Mouse (Mus musculus): Measurements from ENCODE around the gene Tspan5.

Tspan5 gene

DNA sequence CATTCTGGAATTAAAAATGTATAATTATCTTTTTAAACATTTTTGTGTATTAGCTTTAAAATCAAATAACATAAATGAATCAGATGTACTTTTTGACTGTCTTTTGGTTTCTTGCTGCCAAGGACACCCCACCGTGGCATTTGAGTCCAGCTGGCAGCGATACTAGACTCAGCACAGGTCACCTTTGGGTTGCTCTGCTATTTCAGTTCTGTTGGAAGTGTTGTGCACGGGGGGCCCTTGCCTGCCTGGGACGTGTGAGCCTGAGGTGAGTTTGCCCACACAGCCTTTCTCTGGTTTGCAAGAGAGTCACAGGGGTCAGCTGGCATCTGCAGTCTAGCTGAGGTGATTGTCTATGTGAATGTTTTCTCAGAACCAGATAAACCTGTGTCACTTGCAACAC lies 65.8 kb downstream of the Tspan5 start:
- no peak for DNase-seq (ENCODE audit: low read depth, low spot score)

DNA sequence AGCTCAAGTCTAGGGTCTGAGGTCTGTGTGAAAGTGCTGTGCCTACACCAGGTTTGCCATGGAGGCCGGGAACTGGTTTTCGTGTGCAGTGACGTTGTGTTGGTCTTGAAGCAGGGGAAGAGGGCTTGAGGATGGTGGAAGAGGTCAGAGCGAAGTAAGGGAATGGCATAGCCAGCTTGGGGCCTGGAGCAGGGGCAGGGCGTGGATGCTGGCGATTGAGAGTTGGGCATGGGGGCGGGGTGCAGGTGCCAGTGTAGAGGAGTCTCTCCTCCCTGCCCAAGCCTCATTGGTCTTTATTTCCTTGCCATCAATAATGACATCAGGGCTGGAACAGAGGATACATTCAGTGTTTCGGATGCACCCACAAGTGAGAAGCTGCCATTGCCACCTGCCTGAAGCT lies 67.5 kb downstream of the Tspan5 start:
- no peak for DNase-seq (ENCODE audit: low read depth, low spot score)

DNA sequence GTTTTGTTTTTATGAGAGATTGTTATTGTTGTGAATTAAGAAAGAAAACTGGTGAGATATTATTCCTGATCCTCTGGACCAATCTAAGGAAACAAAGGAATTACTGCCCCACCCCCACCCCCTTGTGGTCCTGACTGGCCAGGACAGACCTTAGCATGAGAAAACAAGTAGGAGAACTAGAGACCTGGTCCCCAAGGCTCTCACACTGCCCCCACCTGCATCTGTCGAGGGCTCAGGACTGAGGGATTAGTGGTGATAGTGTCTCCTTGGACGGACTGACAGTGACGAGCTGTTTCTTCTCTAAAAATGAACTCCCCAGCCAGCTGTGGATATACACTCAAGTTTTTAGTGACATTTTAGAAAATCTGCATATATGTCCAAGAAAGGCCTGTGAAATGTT lies 70.6 kb downstream of the Tspan5 start:
- DNase-seq (ENCODE audit: low read depth, low spot score), result no peak

DNA sequence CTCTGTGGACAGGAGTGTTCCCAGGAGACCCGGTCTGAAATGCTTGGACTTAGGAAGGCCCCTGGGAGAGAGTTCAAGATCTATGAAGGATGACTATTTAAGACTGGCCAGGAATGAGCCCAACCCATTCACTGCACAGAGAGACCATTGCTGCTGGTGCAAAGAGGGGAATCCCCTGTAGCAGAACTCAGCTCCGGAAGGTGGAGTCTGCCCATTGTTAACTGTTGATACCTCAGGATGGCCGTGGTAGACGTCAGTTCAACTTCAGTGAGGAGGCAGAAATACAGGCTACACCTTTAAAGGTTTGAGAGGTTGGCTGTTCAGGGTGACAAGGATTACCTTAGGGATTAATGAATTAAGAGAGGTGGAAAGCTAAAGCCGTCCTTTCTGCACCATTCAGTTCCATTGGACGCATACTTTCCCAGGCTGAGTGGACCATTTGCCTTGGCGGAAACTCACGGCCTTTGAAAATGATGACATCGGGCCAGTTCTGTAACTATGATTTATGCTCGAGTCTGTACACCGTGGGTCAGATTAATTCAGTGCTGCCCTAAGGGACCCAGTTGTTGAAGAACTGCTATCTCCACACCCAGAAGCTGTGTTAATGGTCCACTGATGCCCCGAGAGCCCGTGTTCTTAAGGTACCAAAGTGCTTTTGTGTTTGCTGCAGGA lies 71.3 kb downstream of the Tspan5 start:
- peak; percentile 46 for DNase-seq (ENCODE audit: low read depth, low spot score)

DNA sequence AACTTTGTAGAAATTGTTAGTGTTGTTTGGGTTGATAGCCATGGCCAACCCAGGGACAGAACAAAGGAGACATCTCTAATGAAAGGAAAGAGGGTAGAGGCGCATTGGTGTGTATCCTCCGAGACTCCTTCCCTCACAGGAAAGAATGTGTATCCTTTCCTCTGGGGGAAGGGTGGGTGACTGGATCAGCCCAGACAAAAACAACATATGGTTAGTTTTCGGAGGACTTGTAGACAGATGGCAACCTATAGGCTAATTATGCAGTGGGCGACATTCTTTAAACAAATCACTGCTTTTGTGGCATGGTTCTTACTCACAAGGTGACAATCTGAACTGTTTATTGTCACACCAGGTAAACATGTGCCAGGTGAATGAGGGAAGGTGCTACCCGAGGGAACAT lies 72.5 kb downstream of the Tspan5 start:
- peak; percentile 56 for DNase-seq (ENCODE audit: low read depth, low spot score)

DNA sequence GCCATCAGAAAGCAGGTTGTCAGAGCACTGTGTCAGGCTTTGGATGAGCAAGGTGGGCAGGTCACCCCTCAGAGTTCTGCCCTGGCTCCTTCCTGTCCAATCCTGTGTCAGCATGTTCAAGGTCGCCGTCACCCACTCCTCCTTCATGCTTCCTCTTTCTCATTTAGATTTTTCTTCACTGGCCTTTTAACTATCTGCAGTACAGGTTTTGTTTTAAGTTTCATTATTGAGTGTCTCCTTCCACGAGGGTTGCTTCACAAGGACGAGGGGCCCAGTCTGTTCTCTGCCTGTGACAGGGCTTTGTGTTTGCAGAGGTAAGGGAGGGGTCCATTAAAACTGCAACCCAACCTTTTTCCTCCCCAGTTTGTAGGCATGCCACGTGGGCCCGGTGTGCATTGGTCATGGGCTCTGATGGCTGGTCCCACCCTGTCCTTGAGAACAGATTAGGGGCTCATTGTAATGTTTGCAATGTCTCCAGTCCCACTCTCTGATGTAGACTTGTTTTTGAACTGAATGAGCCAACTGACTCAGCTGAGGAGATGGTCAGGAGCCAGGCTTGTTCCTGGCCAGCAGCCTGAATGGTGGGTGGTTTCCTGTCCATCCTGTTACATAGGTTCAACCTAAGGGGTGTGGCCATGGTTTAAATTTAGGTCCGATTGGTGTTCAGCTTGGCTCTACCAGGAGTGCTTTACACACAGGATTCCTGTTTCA lies 73.3 kb downstream of the Tspan5 start:
- peak; percentile 64 for DNase-seq (ENCODE audit: low read depth, low spot score)

DNA sequence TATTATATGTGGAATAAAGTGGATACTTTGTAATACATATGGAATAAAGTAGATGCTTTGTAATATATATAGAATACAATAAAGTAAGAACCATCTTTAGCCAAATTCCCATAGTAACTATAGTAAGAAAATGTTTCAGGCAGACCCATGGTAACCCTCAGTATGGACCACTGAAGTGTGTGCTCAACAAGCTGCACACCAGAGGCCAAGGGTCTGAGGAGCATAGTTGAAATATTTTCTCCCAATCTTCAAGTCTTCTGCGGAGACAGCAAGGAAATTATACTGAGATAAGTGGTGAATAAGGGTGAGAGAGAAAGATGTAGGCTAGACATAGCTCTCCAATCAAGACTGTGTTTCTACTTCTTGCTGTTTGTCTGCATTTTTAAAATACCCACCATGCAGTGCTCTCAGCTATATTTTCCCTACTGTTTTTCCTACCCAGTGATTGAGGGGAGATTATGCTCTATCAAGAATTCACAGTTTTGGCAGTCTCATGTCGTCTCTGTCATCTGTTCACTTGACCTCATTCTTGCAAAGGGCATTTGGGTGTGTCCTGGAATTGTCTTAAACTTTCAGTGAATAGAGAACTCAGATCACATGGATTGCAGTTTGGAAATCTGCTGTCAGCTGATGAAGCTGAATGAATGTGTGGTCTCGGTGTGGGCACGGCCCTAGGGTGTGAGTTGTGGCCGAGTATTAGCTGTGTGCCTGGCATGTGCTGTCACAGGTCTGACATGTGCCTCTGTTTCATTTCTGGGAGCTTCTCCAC lies 75.1 kb downstream of the Tspan5 start:
- peak; percentile 29 for DNase-seq (ENCODE audit: low read depth, low spot score)

DNA sequence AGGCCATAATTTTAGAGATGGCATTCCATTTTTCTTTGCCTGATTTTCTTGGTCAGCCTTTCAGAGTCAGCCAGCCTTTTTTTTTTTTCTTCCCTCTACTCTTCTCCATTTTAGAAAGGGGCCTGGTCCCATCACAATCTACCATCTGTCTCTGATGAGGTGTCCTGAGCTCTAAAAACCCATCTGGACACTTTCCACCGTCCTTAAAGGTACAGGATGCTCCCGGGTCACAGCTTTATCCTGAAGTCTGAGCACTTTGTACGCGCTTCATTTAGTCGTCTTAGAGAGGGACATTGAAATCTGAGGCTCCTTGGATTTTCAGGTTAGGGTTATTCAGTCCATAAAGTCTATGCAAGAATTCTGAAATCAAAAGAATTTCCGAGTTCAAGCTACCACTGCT lies 77.9 kb downstream of the Tspan5 start:
- DNase-seq (ENCODE audit: low read depth, low spot score), result no peak

DNA sequence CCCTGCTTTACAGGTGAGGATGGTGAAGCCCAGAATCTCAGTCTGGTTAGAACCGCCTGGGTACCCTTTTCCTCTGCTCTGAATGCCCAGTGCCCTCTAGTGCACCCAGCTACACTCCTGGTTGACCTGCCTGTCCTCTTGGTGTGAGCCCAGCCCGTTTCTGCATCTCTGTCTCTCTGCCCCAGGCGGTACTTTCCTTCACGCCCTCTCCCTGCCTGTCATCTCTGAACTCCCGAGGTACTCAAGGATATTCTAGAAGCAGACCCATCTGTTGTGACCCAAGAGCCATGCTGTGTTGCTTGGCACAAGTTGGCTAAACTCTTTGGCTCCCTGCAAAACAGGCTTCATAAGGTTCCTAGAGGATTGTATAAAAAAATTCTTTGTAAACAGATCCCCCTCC lies 78.3 kb downstream of the Tspan5 start:
- no peak for DNase-seq (ENCODE audit: low read depth, low spot score)

DNA sequence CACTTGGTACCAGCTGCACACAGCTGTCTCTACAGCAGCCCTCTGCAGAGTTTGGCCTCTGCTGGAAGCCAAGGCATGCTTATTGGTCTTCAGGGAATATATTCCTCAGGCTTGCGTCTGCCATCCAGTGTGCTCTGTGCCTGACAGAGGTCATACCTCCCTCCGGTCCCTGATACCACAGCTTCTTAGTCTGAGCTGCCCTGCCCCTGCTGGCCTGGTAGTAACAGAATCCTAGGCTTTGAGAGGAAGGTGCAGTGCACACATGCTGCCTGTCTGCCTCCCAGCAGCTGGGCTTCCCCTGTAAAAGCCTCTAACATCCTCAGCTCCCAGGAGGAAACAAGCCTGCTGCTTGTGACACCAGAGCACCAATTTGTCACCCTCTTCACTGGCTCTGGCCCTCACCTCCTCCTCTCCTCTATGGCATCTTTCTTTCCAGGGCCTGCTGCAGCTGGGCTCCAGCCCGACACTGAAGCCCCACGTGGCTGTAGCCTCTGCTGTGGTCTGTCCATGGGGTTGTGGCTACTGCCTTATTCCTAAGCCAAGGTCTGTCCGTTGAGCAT lies 80.0 kb downstream of the Tspan5 start:
- no peak for DNase-seq (ENCODE audit: low read depth, low spot score)

DNA sequence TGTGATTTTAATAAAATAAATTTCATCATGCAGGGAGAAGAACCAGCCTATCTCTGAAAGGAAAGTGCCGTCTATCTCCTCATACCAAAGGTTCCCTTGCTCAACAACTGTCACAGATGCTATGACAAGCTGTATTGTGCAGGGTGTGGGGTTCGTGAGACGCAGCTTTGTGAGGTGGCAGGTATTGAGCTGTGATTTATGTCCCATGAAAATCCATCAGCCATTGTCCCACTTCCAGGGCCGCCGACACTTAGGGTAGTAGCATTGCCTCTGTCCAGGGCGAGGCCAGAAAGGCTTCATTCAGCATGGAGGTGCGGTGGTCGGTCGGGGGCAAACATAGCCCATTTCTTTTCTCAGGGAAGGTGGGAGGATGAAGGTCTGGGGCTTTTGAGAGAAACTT lies 81.9 kb downstream of the Tspan5 start:
- DNase-seq (ENCODE audit: low read depth, low spot score), result no peak

DNA sequence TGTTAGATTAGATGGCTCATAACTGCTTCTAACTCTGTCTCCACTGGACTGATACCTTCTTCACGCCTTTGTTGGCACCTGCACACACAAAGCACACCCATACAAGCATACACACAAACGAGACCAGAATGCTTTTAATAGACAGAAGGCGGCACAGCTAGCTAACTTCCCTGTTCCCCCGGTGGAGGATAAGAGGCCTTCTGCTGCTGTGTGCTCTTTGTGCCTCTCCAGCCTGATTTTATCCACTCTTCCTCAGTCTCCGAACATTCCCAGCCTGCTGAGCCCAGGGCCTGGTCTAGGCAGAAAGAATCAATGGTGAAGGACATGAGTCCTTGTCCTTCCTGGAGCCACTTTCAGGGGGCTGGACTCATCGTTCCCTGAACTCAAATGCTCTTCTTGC lies 83.3 kb downstream of the Tspan5 start:
- no peak for DNase-seq (ENCODE audit: low read depth, low spot score)

DNA sequence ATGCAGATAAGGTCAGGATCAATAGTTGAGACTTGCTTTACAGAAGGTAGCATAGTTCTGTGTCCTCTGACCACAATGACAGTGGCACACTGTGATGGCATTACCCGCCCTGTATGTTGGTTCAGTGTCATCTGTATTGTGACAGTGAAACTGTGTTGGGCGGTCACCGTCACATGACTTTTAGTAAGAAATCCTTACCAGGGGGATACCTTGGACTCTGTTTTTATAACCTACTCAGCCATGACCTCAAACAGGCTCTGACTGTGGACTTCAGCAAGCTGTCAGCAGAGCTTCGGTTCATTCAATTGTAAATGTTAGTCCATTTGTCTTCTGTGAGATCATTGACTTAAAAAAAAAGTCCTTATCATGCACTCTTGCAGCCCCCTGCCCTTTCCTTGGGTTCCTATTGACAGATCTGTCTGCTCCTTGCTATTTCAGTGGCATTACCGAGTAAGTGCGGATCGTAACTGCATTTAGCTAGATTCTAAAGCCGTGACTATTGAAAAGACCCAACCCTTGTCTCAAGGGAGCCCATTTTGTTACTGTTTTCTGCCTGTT lies 84.3 kb downstream of the Tspan5 start:
- peak; percentile 58 for DNase-seq (ENCODE audit: low read depth, low spot score)

DNA sequence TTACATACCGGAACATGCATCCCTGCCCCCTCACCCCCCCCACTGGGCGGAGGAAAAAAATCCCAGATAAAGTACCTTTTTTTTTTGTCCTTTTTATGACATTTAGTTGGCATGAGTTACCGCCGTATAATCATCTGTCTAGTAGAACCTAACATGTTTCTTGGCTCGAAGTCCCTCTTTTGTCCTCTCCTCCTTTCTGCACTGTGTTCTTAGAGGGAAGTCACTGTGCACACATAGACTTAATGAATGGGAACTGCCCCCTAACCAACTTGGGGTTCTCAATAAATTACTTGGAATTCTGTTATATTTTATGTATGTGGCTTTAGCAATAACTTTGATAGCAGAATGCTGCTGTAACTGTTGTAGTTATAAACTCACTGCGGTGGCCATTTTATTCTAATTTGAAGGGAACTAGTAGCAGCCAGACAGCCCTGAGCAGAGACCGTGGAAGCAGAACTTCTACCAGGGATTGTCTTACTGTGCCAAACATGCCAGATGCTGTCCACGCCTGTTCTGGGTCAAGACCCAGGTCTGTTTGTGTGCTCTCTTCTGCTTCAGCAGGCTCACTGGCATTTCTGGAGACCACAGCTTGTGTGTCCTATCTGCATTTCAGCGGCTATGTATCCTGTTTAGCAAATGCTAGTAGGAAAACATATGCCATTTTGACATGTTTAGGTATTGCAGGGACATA lies 91.0 kb downstream of the Tspan5 start:
- DNase-seq (ENCODE audit: low read depth, low spot score), result no peak

DNA sequence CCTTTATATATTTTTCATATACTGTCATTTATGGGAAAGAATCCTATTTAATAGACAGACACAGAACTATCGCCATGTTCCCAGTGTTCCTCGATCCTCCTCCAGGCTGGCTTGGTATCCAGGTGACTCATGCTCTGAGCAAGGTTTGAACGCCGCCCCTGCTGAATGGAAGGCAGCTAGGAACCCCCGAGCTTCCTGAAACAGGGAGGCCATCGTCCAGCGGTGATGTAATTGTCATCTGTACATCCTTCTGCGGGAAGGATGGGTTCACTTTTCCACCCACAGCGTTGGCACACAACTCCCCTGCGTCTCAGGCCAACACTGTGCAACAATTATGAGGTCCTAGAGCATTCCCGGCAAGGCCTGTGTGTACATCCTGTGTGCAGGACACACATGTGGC lies 92.2 kb downstream of the Tspan5 start:
- no peak for DNase-seq (ENCODE audit: low read depth, low spot score)

DNA sequence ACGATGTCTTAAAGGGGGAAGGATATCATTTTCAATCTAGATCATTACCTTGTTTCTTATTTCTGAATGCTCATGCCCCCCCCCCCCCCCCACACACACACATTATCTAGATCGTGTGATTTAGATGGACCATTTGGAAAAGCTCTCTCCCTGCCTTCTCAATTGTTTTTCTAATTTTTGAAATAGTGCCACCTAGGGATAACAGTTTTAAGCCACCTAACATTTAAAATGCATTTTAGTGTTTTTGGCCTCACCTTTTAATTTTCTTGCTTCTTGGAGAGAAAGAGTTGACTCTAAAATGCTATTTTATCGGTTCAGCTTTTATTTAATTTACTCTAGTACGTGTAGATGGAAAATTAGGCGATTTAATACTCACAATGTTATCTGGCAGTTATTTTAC lies 94.9 kb downstream of the Tspan5 start:
- DNase-seq (ENCODE audit: low read depth, low spot score), result no peak

DNA sequence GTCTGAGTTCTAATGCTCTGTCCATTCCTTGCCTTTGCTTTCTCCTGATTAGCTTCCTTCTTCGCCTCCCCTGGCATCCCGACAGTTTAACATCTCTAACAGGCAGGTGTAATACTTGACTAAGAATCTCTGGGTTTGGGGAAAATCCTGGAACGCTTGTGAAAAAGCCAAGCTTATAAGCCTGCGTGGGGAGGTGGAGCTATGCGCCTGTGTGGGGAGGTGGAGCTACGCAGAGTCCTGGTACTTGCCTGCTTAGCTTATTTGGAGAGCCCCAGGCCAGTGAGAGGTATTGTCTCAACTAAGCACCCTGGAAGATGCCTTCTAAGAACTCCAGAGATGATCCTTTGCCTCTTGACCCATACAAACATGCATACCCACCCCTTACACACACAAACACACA lies 95.7 kb downstream of the Tspan5 start:
- DNase-seq (ENCODE audit: low read depth, low spot score), result peak; percentile 57

DNA sequence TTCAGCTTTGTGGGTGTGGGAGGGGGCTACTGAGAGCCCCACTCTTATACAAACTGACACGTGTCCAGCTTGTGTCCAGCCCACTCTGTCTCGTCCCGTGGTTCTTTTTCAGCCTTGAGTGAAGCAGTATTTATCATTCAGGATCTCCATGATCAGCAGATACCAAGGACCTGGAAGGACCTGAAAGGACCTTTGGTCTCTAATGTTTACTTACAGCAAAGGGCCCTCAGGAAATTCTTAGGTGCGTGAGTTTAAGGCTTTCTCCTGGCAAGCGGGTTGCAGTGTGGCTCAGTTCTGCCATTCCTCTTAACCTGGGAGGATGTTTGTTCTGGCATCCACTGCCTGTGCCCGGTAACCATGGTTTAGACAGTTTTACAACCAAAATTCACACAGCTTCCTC lies 97.7 kb downstream of the Tspan5 start:
- DNase-seq (ENCODE audit: low read depth, low spot score), result no peak

DNA sequence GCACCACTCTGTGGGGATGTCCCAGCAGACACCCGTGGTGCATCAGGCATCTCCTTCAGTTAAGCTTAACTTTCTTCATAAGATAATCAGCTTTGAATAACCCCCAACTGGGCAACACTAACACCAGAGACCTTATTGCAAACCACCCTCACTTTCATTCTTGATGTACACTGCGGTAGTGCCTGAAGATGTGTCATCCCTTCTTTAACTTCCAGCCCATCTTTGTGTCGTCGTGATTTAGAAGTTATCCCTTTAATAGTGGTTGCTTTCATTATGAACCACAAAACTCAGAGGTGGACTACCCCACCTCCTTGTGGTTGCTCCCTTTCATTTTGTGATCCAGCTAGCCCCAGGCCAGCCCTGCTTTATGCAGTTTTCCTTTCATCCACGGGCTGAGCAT lies 99.3 kb downstream of the Tspan5 start:
- no peak for DNase-seq (ENCODE audit: low read depth, low spot score)

DNA sequence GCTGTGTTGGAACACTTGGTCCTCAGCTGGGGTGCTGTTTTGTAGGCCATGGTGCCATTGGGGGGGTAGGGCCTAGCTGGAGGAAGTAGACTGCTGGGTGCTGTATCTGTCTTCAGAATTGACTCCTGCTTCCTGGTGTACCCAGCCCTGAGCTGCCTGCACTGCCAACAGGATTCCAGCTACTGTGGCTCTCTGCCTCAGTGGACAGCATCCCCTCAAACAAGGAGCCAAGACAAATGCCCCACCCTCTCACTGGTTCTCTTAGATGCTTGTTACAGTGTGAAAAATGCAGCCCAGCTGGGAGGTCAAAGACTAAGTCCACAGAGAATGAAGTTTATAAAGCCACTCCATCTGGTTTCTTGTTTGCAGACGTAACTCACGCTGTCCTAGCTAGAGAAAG lies 101.2 kb downstream of the Tspan5 start:
- DNase-seq (ENCODE audit: low read depth, low spot score), result no peak

DNA sequence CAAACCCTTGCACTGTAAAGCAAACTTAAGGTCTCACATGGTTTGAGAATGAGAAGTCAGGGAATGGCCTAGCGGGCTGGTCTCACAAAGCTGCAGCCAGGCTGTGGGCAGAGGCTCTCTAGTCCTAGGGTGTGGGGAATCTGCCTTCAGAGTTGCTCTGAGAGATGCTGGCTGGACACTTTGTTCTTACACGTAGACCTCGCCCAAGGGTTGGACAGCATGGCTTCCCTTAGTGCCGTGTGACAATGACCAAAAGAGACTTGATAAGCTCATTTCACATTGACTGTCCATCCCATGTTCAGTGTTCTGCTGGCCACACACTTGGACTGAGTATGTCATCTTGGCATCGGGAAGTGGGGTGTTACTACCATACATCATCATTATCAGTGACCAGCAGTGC lies 101.6 kb downstream of the Tspan5 start:
- DNase-seq (ENCODE audit: low read depth, low spot score), result no peak

DNA sequence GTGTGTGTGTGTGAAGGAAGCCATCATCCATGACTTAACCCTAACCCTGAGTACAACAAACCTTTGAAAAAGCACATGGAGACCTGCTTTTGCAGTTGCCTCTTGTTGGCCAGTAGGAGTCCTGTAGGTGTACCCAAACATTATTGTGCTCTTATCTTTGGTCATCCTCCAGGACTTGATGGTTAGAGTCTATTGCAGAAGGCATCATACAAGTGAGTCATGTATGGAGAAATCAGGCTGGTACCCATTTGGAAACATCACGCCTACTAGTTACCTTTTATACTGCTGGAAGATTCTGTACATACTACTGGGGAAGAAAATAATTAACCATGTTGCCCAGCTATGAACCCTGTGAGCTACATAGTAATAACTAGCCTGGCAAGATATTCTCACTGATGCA lies 103.8 kb downstream of the Tspan5 start:
- DNase-seq (ENCODE audit: low read depth, low spot score), result no peak

Data from R1 (cell line).